Mouse (Mus musculus): ENCODE measurements around the gene Cntfr. TPM values are rescaled to one million over a fixed set of nuclear protein-coding genes. Genes with fewer than 3 reads are reported as not detected.
A peak's percentile ranks its signal among the peaks of the same experiment; 100 is the strongest.

Gene Cntfr
- polyA plus RNA-seq, 2 experiments = 0.17 to 0.75 TPM

DNA sequence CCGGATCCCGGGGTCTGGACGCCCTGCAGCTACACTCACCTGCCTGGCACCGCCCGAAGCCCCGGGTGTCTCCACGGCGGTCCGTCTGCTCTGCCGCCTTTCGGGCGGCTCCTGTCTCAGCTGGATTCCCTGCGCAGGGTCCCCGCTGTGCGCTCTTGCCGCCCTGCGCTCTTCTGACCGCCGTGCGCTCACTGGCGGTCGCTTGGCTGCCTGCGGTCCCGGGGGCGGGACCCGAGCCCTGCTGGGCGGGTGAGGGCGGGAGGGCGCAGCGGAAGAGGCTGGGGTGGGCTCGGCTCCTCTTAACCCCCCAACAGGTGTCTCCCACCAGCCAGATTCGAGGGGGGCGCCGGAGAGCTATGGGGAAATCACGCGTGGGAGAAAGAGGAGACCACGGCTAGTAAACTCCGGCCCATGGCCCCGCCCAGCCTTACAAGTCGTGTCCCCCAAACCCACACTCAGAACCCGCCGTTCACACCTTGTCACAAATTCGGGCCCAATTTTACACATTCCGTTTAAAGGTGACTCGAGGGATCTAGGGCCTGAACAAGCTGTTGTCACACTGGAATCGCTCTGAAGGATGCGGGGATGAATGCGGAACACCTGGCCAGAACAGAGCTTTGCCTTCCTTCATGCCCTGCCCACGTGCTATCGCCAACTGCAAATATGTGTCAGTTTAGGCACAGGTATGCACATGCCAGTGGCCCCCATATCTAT lies 34.3 kb upstream of the Cntfr start, which contains the start of gene Arid3c:
Gene Arid3c (minus strand): TSS at position 91 of the 714 bp plus-strand sequence.
- no peak for ATAC-seq (ENCODE audit: insufficient read depth)
- no peaks in the 10 kb centered on the region for H3K9me3 ChIP-seq (ENCODE audit: control insufficient read depth, low read length)
- peak within 1 kb of the TSS; percentile 25; the same call in 1 of the 2 replicates for H3K4me2 ChIP-seq (ENCODE audit: low read depth)
- 2% methylated on average over 50 of the region's 50 CpGs for WGBS (ENCODE audit: insufficient replicate concordance)
- H3K27me3 ChIP-seq (ENCODE audit: control insufficient read depth, insufficient read depth, low read length) = peaks cover 61% of the 10 kb centered on the region
- TF ChIP-seq EP300 (IDR thresholded peaks at IDR 0.05; ENCODE audit: low read depth) = no peak
- H3K36me3 ChIP-seq (replicated peaks; ENCODE audit: control insufficient read depth, insufficient read depth, low read depth) = no peaks in the 10 kb centered on the region
- no peak for DNase-seq (ENCODE audit: low read depth in 3 of 3, low spot score in 3 of 3)
- H3K4me3 ChIP-seq (ENCODE audit: insufficient read depth in 1 of 2, low read depth in 2 of 2, low read length in 2 of 2) = no peak within 1 kb of the TSS
- no peaks in the 10 kb centered on the region for H3K4me1 ChIP-seq (replicated peaks; ENCODE audit: control insufficient read depth in 2 of 2, insufficient read depth in 2 of 2, low read length in 1 of 2)
- no peak within 1 kb of the TSS for H3K27ac ChIP-seq
- H3K9ac ChIP-seq (replicated peaks) = no peak within 1 kb of the TSS

GRCm38 (mm10) chr4:41726826-41727621 lies 30.1 kb upstream of the Cntfr start:
- Histone ChIP-seq H3K4me2 (ENCODE audit: low read depth) (no peak overlapping the region), H3K27ac (no peak overlapping the region), H3K27me3 (ENCODE audit: control insufficient read depth, insufficient read depth, low read length) (peaks cover 79% of the 10 kb centered on the region), H3K4me1 (replicated peaks; ENCODE audit: control insufficient read depth in 2 of 2, insufficient read depth in 2 of 2, low read length in 1 of 2) (peaks cover 4 to 7% of the 10 kb centered on the region in 2 experiments), H3K9ac (replicated peaks) (no peak overlapping the region), H3K9me3 (ENCODE audit: control insufficient read depth, low read length) (no peaks in the 10 kb centered on the region), H3K36me3 (replicated peaks; ENCODE audit: control insufficient read depth, insufficient read depth, low read depth) (no peaks in the 10 kb centered on the region), H3K4me3 (ENCODE audit: insufficient read depth in 1 of 2, low read depth in 2 of 2, low read length in 2 of 2) (no peak overlapping the region)
- TF ChIP-seq CTCF (IDR thresholded peaks at IDR 0.05; ENCODE audit: low read depth) (no peak), EP300 (IDR thresholded peaks at IDR 0.05; ENCODE audit: low read depth) (no peak)
- ATAC-seq (ENCODE audit: insufficient read depth) (no peak), DNase-seq (ENCODE audit: low read depth in 3 of 3, low spot score in 3 of 3) (no peak)
- 20% methylated on average over 20 of the region's 20 CpGs for WGBS (ENCODE audit: insufficient replicate concordance)

DNA sequence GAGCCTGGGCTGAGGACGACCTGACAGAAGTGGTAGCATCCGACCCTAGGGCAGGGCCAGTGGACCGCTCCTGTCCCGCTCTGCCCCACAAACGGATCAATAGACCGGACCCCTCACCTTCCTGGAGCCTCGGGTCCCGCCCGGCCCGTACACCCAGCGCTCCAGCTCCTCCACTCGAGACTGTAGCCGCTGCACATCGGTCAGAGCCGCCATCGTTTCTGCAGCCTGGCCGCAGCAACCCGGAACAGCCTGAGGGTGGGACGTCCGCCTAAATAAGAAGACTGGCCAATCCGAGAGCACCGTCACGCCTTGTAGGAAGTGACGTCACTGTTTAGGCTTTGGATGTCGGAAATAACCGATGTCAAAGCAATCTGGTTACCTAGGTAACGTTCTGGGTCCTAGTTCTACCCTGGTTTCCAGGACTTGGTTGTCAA lies 26.0 kb upstream of the Cntfr start, which contains the start of gene Dctn3:
Gene Dctn3 (minus strand): TSS at position 253 of the 434 bp plus-strand sequence.
- peak within 1 kb of the TSS; percentile 88 for H3K4me2 ChIP-seq (ENCODE audit: low read depth)
- H3K36me3 ChIP-seq (replicated peaks; ENCODE audit: control insufficient read depth, insufficient read depth, low read depth) = peaks cover 7% of the 10 kb centered on the region
- H3K9me3 ChIP-seq (ENCODE audit: control insufficient read depth, low read length) = no peaks in the 10 kb centered on the region
- H3K9ac ChIP-seq (replicated peaks) = peak within 1 kb of the TSS; percentile 88
- H3K27ac ChIP-seq = no peak within 1 kb of the TSS
- TF ChIP-seq CTCF (IDR thresholded peaks at IDR 0.05; ENCODE audit: low read depth) = no peak
- no peak for TF ChIP-seq EP300 (IDR thresholded peaks at IDR 0.05; ENCODE audit: low read depth)
- peaks cover 5 to 11% of the 10 kb centered on the region in 2 experiments for H3K4me1 ChIP-seq (replicated peaks; ENCODE audit: control insufficient read depth in 2 of 2, insufficient read depth in 2 of 2, low read length in 1 of 2)
- peak within 1 kb of the TSS; percentile 79 to 94 for H3K4me3 ChIP-seq (ENCODE audit: insufficient read depth in 1 of 2, low read depth in 2 of 2, low read length in 2 of 2)
- WGBS (ENCODE audit: insufficient replicate concordance) = under 1% methylated on average over 27 of the region's 27 CpGs
- ATAC-seq (ENCODE audit: insufficient read depth) = peak; percentile 95
- DNase-seq (ENCODE audit: low read depth in 3 of 3, low spot score in 3 of 3) = peak; percentile 88 to 91 (median 90)
- peaks cover 43% of the 10 kb centered on the region for H3K27me3 ChIP-seq (ENCODE audit: control insufficient read depth, insufficient read depth, low read length)

DNA sequence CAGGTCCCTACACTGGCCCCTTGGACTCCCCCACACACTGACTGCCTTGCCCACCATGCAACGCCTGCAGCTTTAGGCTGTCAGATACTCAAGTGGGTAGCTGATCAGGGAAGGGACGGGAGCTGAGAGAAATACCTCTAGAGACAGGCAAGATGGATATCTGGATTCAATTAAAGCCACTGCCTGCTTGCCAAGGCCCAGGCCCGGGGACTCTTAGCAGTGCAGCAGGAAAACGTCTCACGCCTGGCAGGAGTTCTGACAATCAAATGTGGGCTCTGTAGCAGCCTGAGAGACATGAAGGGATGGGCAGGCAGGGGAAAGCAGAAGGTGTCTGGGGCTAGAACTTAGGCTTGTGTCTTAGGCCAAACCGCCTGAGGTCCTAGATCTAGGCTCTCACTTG lies 19.9 kb upstream of the Cntfr start:
- no peak overlapping the region for H3K9ac ChIP-seq (replicated peaks)
- DNase-seq (ENCODE audit: low read depth in 3 of 3, low spot score in 3 of 3) (no peak), ATAC-seq (ENCODE audit: insufficient read depth) (no peak)
- no peaks in the 10 kb centered on the region for H3K9me3 ChIP-seq (ENCODE audit: control insufficient read depth, low read length)
- no peak overlapping the region for H3K4me2 ChIP-seq (ENCODE audit: low read depth)
- no peak overlapping the region for H3K27ac ChIP-seq
- no peaks in the 10 kb centered on the region for H3K27me3 ChIP-seq (ENCODE audit: control insufficient read depth, insufficient read depth, low read length)
- WGBS (ENCODE audit: insufficient replicate concordance) = 70% methylated on average over 6 of the region's 6 CpGs
- TF ChIP-seq EP300 (IDR thresholded peaks at IDR 0.05; ENCODE audit: low read depth) (no peak), CTCF (IDR thresholded peaks at IDR 0.05; ENCODE audit: low read depth) (no peak)
- H3K4me3 ChIP-seq (ENCODE audit: insufficient read depth in 1 of 2, low read depth in 2 of 2, low read length in 2 of 2) = no peak overlapping the region
- H3K4me1 ChIP-seq (replicated peaks; ENCODE audit: control insufficient read depth in 2 of 2, insufficient read depth in 2 of 2, low read length in 1 of 2) = peaks cover 9 to 16% of the 10 kb centered on the region in 2 experiments
- peaks cover 7% of the 10 kb centered on the region for H3K36me3 ChIP-seq (replicated peaks; ENCODE audit: control insufficient read depth, insufficient read depth, low read depth)

GRCm38 (mm10) chr4:41715596-41715995 lies 18.7 kb upstream of the Cntfr start:
- 75% methylated on average over 5 of the region's 5 CpGs for WGBS (ENCODE audit: insufficient replicate concordance)

More at GRCm38 (mm10) chr4:41715596-41715995, 18.7 kb upstream of the Cntfr start:
- H3K4me1 ChIP-seq (replicated peaks; ENCODE audit: control insufficient read depth in 2 of 2, insufficient read depth in 2 of 2, low read length in 1 of 2) = peaks cover 9 to 13% of the 10 kb centered on the region in 2 experiments
- DNase-seq (ENCODE audit: low read depth in 3 of 3, low spot score in 3 of 3) (no peak), ATAC-seq (ENCODE audit: insufficient read depth) (no peak)
- no peaks in the 10 kb centered on the region for H3K27me3 ChIP-seq (ENCODE audit: control insufficient read depth, insufficient read depth, low read length)
- H3K27ac ChIP-seq = no peak overlapping the region
- no peak overlapping the region for H3K4me2 ChIP-seq (ENCODE audit: low read depth)
- H3K9me3 ChIP-seq (ENCODE audit: control insufficient read depth, low read length) = no peaks in the 10 kb centered on the region
- TF ChIP-seq CTCF (IDR thresholded peaks at IDR 0.05; ENCODE audit: low read depth) (peak; percentile 54), EP300 (IDR thresholded peaks at IDR 0.05; ENCODE audit: low read depth) (no peak)
- no peak overlapping the region for H3K4me3 ChIP-seq (ENCODE audit: insufficient read depth in 1 of 2, low read depth in 2 of 2, low read length in 2 of 2)
- H3K36me3 ChIP-seq (replicated peaks; ENCODE audit: control insufficient read depth, insufficient read depth, low read depth) = peaks cover 7% of the 10 kb centered on the region
- no peak overlapping the region for H3K9ac ChIP-seq (replicated peaks)
